Mouse (Mus musculus) kidney, adult 2 months (tissue): ENCODE results near the gene Ccnd2.

Experiments used
- CTCF ChIP-seq: fragments of 200-500 bp; conservative IDR thresholded peaks from 2 replicates; pipeline ENCODE4 v1.5.1; 2011; ENCODE audit warnings: low read depth, mild to moderate bottlenecking, control low read depth, low read length, moderate library complexity, mixed read lengths; ENCODE audit not compliant: insufficient read depth, insufficient read length
- POLR2A ChIP-seq: fragments of 200-500 bp; IDR thresholded peaks from one replicate; pipeline ENCODE4 v1.6.1; 2011; ENCODE audit warnings: low read depth, low read length, control low read depth

- no peak for TF ChIP-seq CTCF
- TF ChIP-seq POLR2A = no peak
Observed at GRCm38 (mm10) chr6:127153296-127153800, 1.4 kb upstream of the Ccnd2 start.
